Mouse (Mus musculus): ENCODE measurements around the gene Mnd1.

DNA sequence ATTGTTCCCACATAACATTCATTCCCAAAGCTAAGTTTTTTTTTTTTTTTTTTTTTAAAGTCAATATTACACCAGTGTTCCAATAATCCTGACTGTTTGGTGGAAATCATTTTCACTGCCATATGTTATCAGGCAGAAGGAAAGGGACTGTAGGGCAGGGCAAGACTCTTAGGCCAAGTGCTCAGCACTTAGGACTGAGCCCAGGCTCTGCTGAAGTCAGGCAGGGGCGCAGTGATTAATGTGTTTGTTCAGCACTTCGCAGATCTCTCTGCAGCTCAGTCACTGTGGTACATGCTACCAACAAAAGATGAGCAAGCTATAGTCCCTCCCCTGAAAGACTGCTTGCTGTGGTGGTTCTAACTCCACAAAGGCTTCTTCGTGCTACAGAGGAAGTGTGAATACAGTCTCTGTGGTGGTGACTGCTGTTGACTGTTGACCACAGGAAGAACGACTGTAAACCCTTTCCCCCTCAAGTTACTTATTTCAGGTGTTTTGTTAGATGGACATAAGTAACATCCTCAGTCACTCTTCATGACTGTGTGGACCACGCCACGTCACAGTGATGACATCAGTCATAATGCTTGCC is 29.8 kb downstream of the Mnd1 start:
- no peak for TF ChIP-seq POLR2A (IDR thresholded peaks at IDR 0.05; ENCODE audit: control insufficient read depth, low read depth, low read length)
- TF ChIP-seq CTCF (IDR thresholded peaks at IDR 0.05; ENCODE audit: control insufficient read depth, insufficient read depth, insufficient replicate concordance, low read depth, low read length) = no peak

All from testis, adult 2 months (tissue).